Mouse (Mus musculus): ENCODE data around the gene Vps26c. TPM values are rescaled to one million over a fixed set of nuclear protein-coding genes. Genes with fewer than 3 reads are reported as not detected.
A peak's percentile ranks its signal among the peaks of the same experiment; 100 is the strongest.

Vps26c gene
- polyA plus RNA-seq, 1 experiment from 2014 or later: 20.6 TPM

DNA sequence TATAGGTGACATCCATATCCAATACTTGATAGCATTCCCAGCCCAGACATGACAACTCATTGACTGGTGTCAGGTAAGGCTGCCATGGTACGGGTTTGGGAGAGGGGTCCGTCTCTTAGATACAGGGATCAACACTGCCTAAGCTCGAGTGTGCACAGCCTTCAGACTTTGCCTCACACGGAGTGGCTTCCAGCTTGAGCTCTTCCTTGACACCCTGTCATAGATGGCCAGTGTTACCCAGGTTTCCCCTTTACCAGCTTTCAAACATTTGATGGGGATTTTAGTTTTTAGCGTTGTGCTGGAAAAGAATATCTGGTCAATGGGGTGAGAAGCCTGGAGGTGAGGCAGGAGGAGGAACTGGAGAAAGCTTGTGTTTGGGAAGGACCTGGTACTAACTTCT lies 41.1 kb upstream of the Vps26c start:
- Histone ChIP-seq H3K4me1 (replicated peaks) (peaks cover 26% of the 10 kb centered on the region), H3K4me3 (replicated peaks) (no peak overlapping the region), H3K4me2 (peak overlapping the region; percentile 73), H3K27me3 (no peaks in the 10 kb centered on the region), H3K27ac (replicated peaks) (no peak overlapping the region), H3K36me3 (replicated peaks) (no peaks in the 10 kb centered on the region), H3K9ac (no peak overlapping the region; the same call in 1 of the 2 replicates), H3K9me3 (replicated peaks) (no peaks in the 10 kb centered on the region)
- 68% methylated on average over 5 of the region's 5 CpGs for WGBS (ENCODE audit: insufficient replicate concordance)
- no peak for ATAC-seq (ENCODE audit: insufficient read depth)

GRCm38 (mm10) chr16:94566834-94567585 lies 40.4 kb upstream of the Vps26c start:
- Histone ChIP-seq H3K36me3 (replicated peaks) (no peaks in the 10 kb centered on the region), H3K4me3 (replicated peaks) (no peak overlapping the region), H3K9me3 (replicated peaks) (no peaks in the 10 kb centered on the region), H3K4me2 (no peak overlapping the region), H3K27ac (replicated peaks) (no peak overlapping the region), H3K27me3 (no peaks in the 10 kb centered on the region), H3K4me1 (replicated peaks) (peaks cover 19% of the 10 kb centered on the region), H3K9ac (no peak overlapping the region)
- no peak for ATAC-seq (ENCODE audit: insufficient read depth)
- 83% methylated on average over 11 of the region's 11 CpGs for WGBS (ENCODE audit: insufficient replicate concordance)

- Histone ChIP-seq H3K27ac (replicated peaks) (no peak overlapping the region), H3K4me1 (replicated peaks) (peaks cover 16% of the 10 kb centered on the region), H3K27me3 (no peaks in the 10 kb centered on the region), H3K36me3 (replicated peaks) (no peaks in the 10 kb centered on the region), H3K4me2 (no peak overlapping the region), H3K4me3 (replicated peaks) (no peak overlapping the region), H3K9me3 (replicated peaks) (no peaks in the 10 kb centered on the region), H3K9ac (no peak overlapping the region)
- 36% methylated on average over 8 of the region's 8 CpGs for WGBS (ENCODE audit: insufficient replicate concordance)
- ATAC-seq (ENCODE audit: insufficient read depth): no peak
Observed at GRCm38 (mm10) chr16:94566124-94566523, 39.5 kb upstream of the Vps26c start.

GRCm38 (mm10) chr16:94560618-94561017 lies 34.0 kb upstream of the Vps26c start:
- H3K36me3 ChIP-seq (replicated peaks): no peaks in the 10 kb centered on the region

DNA sequence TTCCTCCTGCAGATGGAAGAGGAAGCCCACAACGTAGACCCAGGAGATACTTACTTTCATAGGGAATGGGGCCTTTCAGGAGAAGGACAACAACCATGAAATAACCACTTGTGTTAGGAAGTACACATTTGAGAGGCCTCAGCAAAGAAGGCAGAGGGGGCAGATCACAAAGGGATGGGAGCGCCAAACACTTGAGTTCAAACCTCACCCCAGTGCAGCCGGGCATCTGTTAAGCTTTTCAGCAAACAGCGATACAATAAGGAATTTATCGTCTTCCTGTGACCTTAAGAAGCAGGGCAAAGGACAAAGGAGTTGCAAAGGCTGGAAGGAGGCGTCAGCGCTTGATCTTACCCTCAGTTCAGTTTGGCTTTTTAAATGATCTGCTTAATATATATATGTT lies 33.2 kb upstream of the Vps26c start:
- 14% methylated on average over 7 of the region's 7 CpGs for WGBS (ENCODE audit: insufficient replicate concordance)
- peak overlapping the region; percentile 29; the same call in 1 of the 2 replicates for H3K27ac ChIP-seq (replicated peaks)
- H3K4me2 ChIP-seq: peak overlapping the region; percentile 35; the same call in 1 of the 2 replicates
- peaks cover 25% of the 10 kb centered on the region for H3K4me1 ChIP-seq (replicated peaks)
- peaks cover 5% of the 10 kb centered on the region for H3K27me3 ChIP-seq
- no peaks in the 10 kb centered on the region for H3K36me3 ChIP-seq (replicated peaks)
- H3K9ac ChIP-seq: no peak overlapping the region
- no peak overlapping the region for H3K4me3 ChIP-seq (replicated peaks)
- ATAC-seq (ENCODE audit: insufficient read depth): no peak
- H3K9me3 ChIP-seq (replicated peaks): no peaks in the 10 kb centered on the region

More at GRCm38 (mm10) chr16:94560618-94561017, 34.0 kb upstream of the Vps26c start:
- Histone ChIP-seq H3K9ac (no peak overlapping the region), H3K9me3 (replicated peaks) (no peaks in the 10 kb centered on the region), H3K27me3 (peaks cover 5% of the 10 kb centered on the region), H3K4me3 (replicated peaks) (no peak overlapping the region), H3K4me1 (replicated peaks) (peaks cover 25% of the 10 kb centered on the region), H3K27ac (replicated peaks) (peak overlapping the region; percentile 29; the same call in 1 of the 2 replicates), H3K4me2 (0 out of 2 replicates have a peak overlapping the region, but pooled peaks have one; percentile 6)
- WGBS (ENCODE audit: insufficient replicate concordance): 10% methylated on average over 5 of the region's 5 CpGs
- no peak for ATAC-seq (ENCODE audit: insufficient read depth)

DNA sequence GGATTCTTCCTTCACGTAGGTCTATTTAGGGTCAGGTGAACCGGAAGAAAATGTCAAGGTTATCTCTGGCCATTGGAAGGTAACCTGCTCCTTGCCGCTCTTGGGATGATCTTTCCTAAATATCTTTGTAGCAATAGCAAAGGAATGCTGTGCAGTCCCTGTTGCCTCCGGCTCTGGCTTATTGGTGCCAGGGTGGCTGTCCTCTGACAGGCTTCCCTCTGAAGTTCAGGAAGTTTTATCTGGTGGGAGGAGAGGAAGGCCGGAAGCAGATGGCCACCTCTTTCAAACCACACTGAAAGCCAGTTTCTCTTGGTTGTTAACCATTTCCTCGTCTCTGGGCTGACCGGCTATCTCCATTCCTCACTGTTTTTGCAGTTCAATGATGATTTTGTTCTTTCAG lies 32.7 kb upstream of the Vps26c start:
- 13% methylated on average over 7 of the region's 7 CpGs for WGBS (ENCODE audit: insufficient replicate concordance)
- Histone ChIP-seq H3K4me2 (peak overlapping the region; percentile 35), H3K36me3 (replicated peaks) (no peaks in the 10 kb centered on the region), H3K4me1 (replicated peaks) (peaks cover 25% of the 10 kb centered on the region), H3K27me3 (peaks cover 5% of the 10 kb centered on the region), H3K9me3 (replicated peaks) (no peaks in the 10 kb centered on the region), H3K27ac (replicated peaks) (no peak overlapping the region; the same call in 1 of the 2 replicates), H3K9ac (no peak overlapping the region), H3K4me3 (replicated peaks) (0 out of 2 replicates have a peak overlapping the region, but pooled peaks have one; percentile 10)
- ATAC-seq (ENCODE audit: insufficient read depth): no peak; the same call in 1 of the 2 replicates

GRCm38 (mm10) chr16:94556228-94556627 lies 29.6 kb upstream of the Vps26c start:
- H3K36me3 ChIP-seq (replicated peaks): no peaks in the 10 kb centered on the region
- no peak overlapping the region for H3K9ac ChIP-seq
- no peak overlapping the region for H3K27ac ChIP-seq (replicated peaks)
- no peak overlapping the region for H3K4me2 ChIP-seq
- ATAC-seq (ENCODE audit: insufficient read depth): no peak
- 65% methylated on average over 5 of the region's 5 CpGs for WGBS (ENCODE audit: insufficient replicate concordance)
- H3K4me1 ChIP-seq (replicated peaks): peaks cover 26% of the 10 kb centered on the region
- no peak overlapping the region for H3K4me3 ChIP-seq (replicated peaks)
- no peaks in the 10 kb centered on the region for H3K9me3 ChIP-seq (replicated peaks)
- peaks cover 5% of the 10 kb centered on the region for H3K27me3 ChIP-seq

- no peaks in the 10 kb centered on the region for H3K36me3 ChIP-seq (replicated peaks)
- no peaks in the 10 kb centered on the region for H3K9me3 ChIP-seq (replicated peaks)
- peaks cover 5% of the 10 kb centered on the region for H3K27me3 ChIP-seq
- H3K4me3 ChIP-seq (replicated peaks): no peak overlapping the region
- no peak for ATAC-seq (ENCODE audit: insufficient read depth)
- H3K9ac ChIP-seq: no peak overlapping the region
- 68% methylated on average over 7 of the region's 7 CpGs for WGBS (ENCODE audit: insufficient replicate concordance)
- no peak overlapping the region for H3K27ac ChIP-seq (replicated peaks)
- H3K4me1 ChIP-seq (replicated peaks): peaks cover 21% of the 10 kb centered on the region
- H3K4me2 ChIP-seq: no peak overlapping the region
Observed at GRCm38 (mm10) chr16:94555346-94555745, 28.7 kb upstream of the Vps26c start.

GRCm38 (mm10) chr16:94551934-94552333 lies 25.3 kb upstream of the Vps26c start:
- Histone ChIP-seq H3K27ac (replicated peaks) (no peak overlapping the region), H3K9ac (no peak overlapping the region), H3K4me2 (no peak overlapping the region), H3K27me3 (no peaks in the 10 kb centered on the region), H3K4me1 (replicated peaks) (peaks cover 6% of the 10 kb centered on the region; the same call in 1 of the 2 replicates), H3K4me3 (replicated peaks) (no peak overlapping the region), H3K9me3 (replicated peaks) (no peaks in the 10 kb centered on the region), H3K36me3 (replicated peaks) (no peaks in the 10 kb centered on the region)
- ATAC-seq (ENCODE audit: insufficient read depth): no peak

GRCm38 (mm10) chr16:94549813-94550212 lies 23.2 kb upstream of the Vps26c start:
- H3K36me3 ChIP-seq (replicated peaks): no peaks in the 10 kb centered on the region
- peaks cover 13% of the 10 kb centered on the region for H3K4me1 ChIP-seq (replicated peaks)
- ATAC-seq (ENCODE audit: insufficient read depth): no peak
- 52% methylated on average over 10 of the region's 10 CpGs for WGBS (ENCODE audit: insufficient replicate concordance)
- H3K27me3 ChIP-seq: no peaks in the 10 kb centered on the region
- no peaks in the 10 kb centered on the region for H3K9me3 ChIP-seq (replicated peaks)
- no peak overlapping the region for H3K9ac ChIP-seq
- no peak overlapping the region for H3K4me2 ChIP-seq
- no peak overlapping the region for H3K27ac ChIP-seq (replicated peaks)
- no peak overlapping the region for H3K4me3 ChIP-seq (replicated peaks)

GRCm38 (mm10) chr16:94545781-94546562 lies 19.3 kb upstream of the Vps26c start:
- peaks cover 8% of the 10 kb centered on the region for H3K4me1 ChIP-seq (replicated peaks)
- WGBS (ENCODE audit: insufficient replicate concordance): 38% methylated on average over 8 of the region's 8 CpGs
- H3K9me3 ChIP-seq (replicated peaks): no peaks in the 10 kb centered on the region
- no peaks in the 10 kb centered on the region for H3K36me3 ChIP-seq (replicated peaks)
- H3K4me3 ChIP-seq (replicated peaks): no peak overlapping the region
- no peaks in the 10 kb centered on the region for H3K27me3 ChIP-seq
- H3K27ac ChIP-seq (replicated peaks): no peak overlapping the region; the same call in 1 of the 2 replicates
- no peak overlapping the region for H3K4me2 ChIP-seq
- no peak overlapping the region for H3K9ac ChIP-seq
- 0 out of 2 replicates have a peak, but pooled peaks have one; percentile 25 for ATAC-seq (ENCODE audit: insufficient read depth)

Data from liver, embryonic 15.5 days (tissue).